Mouse (Mus musculus): Measurements from ENCODE around the gene Nrxn1. TPM values are rescaled to one million over a fixed set of nuclear protein-coding genes. Genes with fewer than 3 reads are reported as not detected.
A peak's percentile ranks its signal among the peaks of the same experiment; 100 is the strongest.

Nrxn1 gene
- total RNA-seq (2012; rRNA removed): 2.9 and 5.3 TPM in 2 replicates

GRCm38 (mm10) chr17:91093042-91093080, at the start of gene Nrxn1:
Nrxn1 (minus strand) TSS chr17:91093071.
- Histone ChIP-seq H3K4me1 (ENCODE audit: control insufficient read depth in 2 of 2, insufficient read depth in 2 of 2, low read length in 2 of 2, poor library complexity in 1 of 2) (no peaks in the 10 kb centered on the region; a peak in 1 of 4 replicates), H3K36me3 (ENCODE audit: control insufficient read depth, insufficient read depth, low read length, poor library complexity, severe bottlenecking) (no peaks in the 10 kb centered on the region), H3K4me3 (ENCODE audit: insufficient read depth in 1 of 2, low read depth in 1 of 2, low read length in 2 of 2, poor library complexity in 1 of 2, severe bottlenecking in 1 of 2) (peak within 1 kb of the TSS; percentile 61 to 64; a peak in 3 of 4 replicates), H3K9me3 (ENCODE audit: control insufficient read depth, insufficient read depth, low read depth, low read length) (no peaks in the 10 kb centered on the region), H3K9ac (ENCODE audit: insufficient read depth, low read depth, low read length, poor library complexity, severe bottlenecking) (no peak within 1 kb of the TSS), H3K27ac (ENCODE audit: insufficient read depth, low read depth, low read length, poor library complexity, severe bottlenecking) (no peak within 1 kb of the TSS)
- no peak for TF ChIP-seq MAFK (IDR thresholded peaks at IDR 0.05; ENCODE audit: insufficient read depth, low read depth, low read length)
- no peak for TF ChIP-seq HCFC1 (IDR thresholded peaks at IDR 0.05; ENCODE audit: borderline replicate concordance, insufficient read depth, low read length)
- TF ChIP-seq ZC3H11A (IDR thresholded peaks at IDR 0.05; ENCODE audit: borderline replicate concordance, low read depth, low read length): no peak
- TF ChIP-seq ZNF384 (IDR thresholded peaks at IDR 0.05; ENCODE audit: low read depth, low read length): no peak
- TF ChIP-seq CHD2 (IDR thresholded peaks at IDR 0.05; ENCODE audit: low read depth, low read length): no peak
- DNase-seq (ENCODE audit: low read depth, low spot score): no peak
- in situ Hi-C loops (cut with MboI; ENCODE audit: low sequenced_read_pairs in 2 of 2, unreplicated experiment in 2 of 2): no loop called here

DNA sequence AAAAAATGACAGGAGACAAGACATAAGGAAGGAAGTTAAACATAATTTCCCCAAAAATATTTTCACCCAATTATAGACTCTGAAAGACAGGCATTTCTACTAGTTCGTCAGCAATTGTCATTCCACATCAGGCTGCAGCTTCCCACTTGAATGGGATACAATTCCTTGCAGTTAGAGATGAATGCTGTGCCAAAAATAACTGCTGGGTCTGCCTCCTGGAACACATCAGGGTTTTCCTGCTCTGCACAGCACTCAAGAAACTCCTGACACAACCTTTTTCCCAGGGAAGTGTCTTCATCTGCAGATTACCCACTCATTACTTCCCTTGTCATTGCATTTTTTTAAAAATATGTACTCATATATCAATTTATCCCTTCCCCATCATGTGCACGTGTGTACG, 44.0 kb upstream of the Nrxn1 start:
- in situ Hi-C loops (cut with MboI; ENCODE audit: low sequenced_read_pairs in 2 of 2, unreplicated experiment in 2 of 2): no loop called here
- H3K36me3 ChIP-seq (ENCODE audit: control insufficient read depth, insufficient read depth, low read length, poor library complexity, severe bottlenecking): no peaks in the 10 kb centered on the region
- H3K4me1 ChIP-seq (ENCODE audit: control insufficient read depth in 2 of 2, insufficient read depth in 2 of 2, low read length in 2 of 2, poor library complexity in 1 of 2): no peaks in the 10 kb centered on the region
- H3K9me3 ChIP-seq (ENCODE audit: control insufficient read depth, insufficient read depth, low read depth, low read length): no peaks in the 10 kb centered on the region
- H3K9ac ChIP-seq (ENCODE audit: insufficient read depth, low read depth, low read length, poor library complexity, severe bottlenecking): no peak overlapping the region
- H3K4me3 ChIP-seq (ENCODE audit: insufficient read depth in 1 of 2, low read depth in 1 of 2, low read length in 2 of 2, poor library complexity in 1 of 2, severe bottlenecking in 1 of 2): no peak overlapping the region
- H3K27ac ChIP-seq (ENCODE audit: insufficient read depth, low read depth, low read length, poor library complexity, severe bottlenecking): no peak overlapping the region
- no peak for TF ChIP-seq CHD2 (IDR thresholded peaks at IDR 0.05; ENCODE audit: low read depth, low read length)
- no peak for TF ChIP-seq ZC3H11A (IDR thresholded peaks at IDR 0.05; ENCODE audit: borderline replicate concordance, low read depth, low read length)
- no peak for TF ChIP-seq MAFK (IDR thresholded peaks at IDR 0.05; ENCODE audit: insufficient read depth, low read depth, low read length)
- DNase-seq (ENCODE audit: low read depth, low spot score): no peak

- no peak overlapping the region for H3K9ac ChIP-seq (ENCODE audit: insufficient read depth, low read depth, low read length, poor library complexity, severe bottlenecking)
- in situ Hi-C loops (cut with MboI; ENCODE audit: low sequenced_read_pairs in 2 of 2, unreplicated experiment in 2 of 2): no loop called here
Observed at GRCm38 (mm10) chr17:91112880-91113628, 20.2 kb upstream of the Nrxn1 start.

DNA sequence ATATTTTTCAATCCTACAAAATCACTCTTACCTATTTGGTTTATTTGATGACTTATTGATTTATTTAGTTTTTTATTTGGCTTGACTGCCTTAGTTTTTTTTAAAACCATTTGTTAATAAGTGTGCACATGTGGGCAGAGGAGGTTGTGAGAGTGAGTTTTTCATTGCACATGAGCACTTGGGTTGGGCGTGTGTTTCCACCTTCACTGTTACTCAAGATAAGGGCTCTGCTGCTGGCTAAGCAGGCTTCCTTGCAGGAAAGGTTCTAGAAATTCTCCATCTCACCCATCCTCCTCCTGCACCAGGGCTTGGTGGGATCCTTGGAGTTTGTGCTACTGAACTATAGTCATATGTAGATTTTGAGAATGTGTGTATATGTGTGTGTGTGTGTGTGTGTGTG, 19.2 kb upstream of the Nrxn1 start:
- H3K27ac ChIP-seq (ENCODE audit: insufficient read depth, low read depth, low read length, poor library complexity, severe bottlenecking): no peak overlapping the region
- no peaks in the 10 kb centered on the region for H3K36me3 ChIP-seq (ENCODE audit: control insufficient read depth, insufficient read depth, low read length, poor library complexity, severe bottlenecking)
- H3K4me1 ChIP-seq (ENCODE audit: control insufficient read depth in 2 of 2, insufficient read depth in 2 of 2, low read length in 2 of 2, poor library complexity in 1 of 2): no peaks in the 10 kb centered on the region
- no peak for DNase-seq (ENCODE audit: low read depth, low spot score)
- no peaks in the 10 kb centered on the region for H3K9me3 ChIP-seq (ENCODE audit: control insufficient read depth, insufficient read depth, low read depth, low read length)
- H3K9ac ChIP-seq (ENCODE audit: insufficient read depth, low read depth, low read length, poor library complexity, severe bottlenecking): no peak overlapping the region
- in situ Hi-C loops (cut with MboI; ENCODE audit: low sequenced_read_pairs in 2 of 2, unreplicated experiment in 2 of 2): no loop called here
- no peak overlapping the region for H3K4me3 ChIP-seq (ENCODE audit: insufficient read depth in 1 of 2, low read depth in 1 of 2, low read length in 2 of 2, poor library complexity in 1 of 2, severe bottlenecking in 1 of 2)
- TF ChIP-seq MAFK (IDR thresholded peaks at IDR 0.05; ENCODE audit: insufficient read depth, low read depth, low read length) (no peak), HCFC1 (IDR thresholded peaks at IDR 0.05; ENCODE audit: borderline replicate concordance, insufficient read depth, low read length) (no peak), ZC3H11A (IDR thresholded peaks at IDR 0.05; ENCODE audit: borderline replicate concordance, low read depth, low read length) (no peak), CHD2 (IDR thresholded peaks at IDR 0.05; ENCODE audit: low read depth, low read length) (no peak), ZNF384 (IDR thresholded peaks at IDR 0.05; ENCODE audit: low read depth, low read length) (no peak)

More at GRCm38 (mm10) chr17:91112880-91113628, 20.2 kb upstream of the Nrxn1 start:
- H3K4me3 ChIP-seq (ENCODE audit: insufficient read depth in 1 of 2, low read depth in 1 of 2, low read length in 2 of 2, poor library complexity in 1 of 2, severe bottlenecking in 1 of 2): no peak overlapping the region
- no peaks in the 10 kb centered on the region for H3K9me3 ChIP-seq (ENCODE audit: control insufficient read depth, insufficient read depth, low read depth, low read length)
- no peak overlapping the region for H3K27ac ChIP-seq (ENCODE audit: insufficient read depth, low read depth, low read length, poor library complexity, severe bottlenecking)
- H3K36me3 ChIP-seq (ENCODE audit: control insufficient read depth, insufficient read depth, low read length, poor library complexity, severe bottlenecking): no peaks in the 10 kb centered on the region
- H3K4me1 ChIP-seq (ENCODE audit: control insufficient read depth in 2 of 2, insufficient read depth in 2 of 2, low read length in 2 of 2, poor library complexity in 1 of 2): no peaks in the 10 kb centered on the region
- no peak for TF ChIP-seq ZNF384 (IDR thresholded peaks at IDR 0.05; ENCODE audit: low read depth, low read length)
- no peak for TF ChIP-seq ZC3H11A (IDR thresholded peaks at IDR 0.05; ENCODE audit: borderline replicate concordance, low read depth, low read length)
- no peak for TF ChIP-seq HCFC1 (IDR thresholded peaks at IDR 0.05; ENCODE audit: borderline replicate concordance, insufficient read depth, low read length)
- TF ChIP-seq CHD2 (IDR thresholded peaks at IDR 0.05; ENCODE audit: low read depth, low read length): no peak
- TF ChIP-seq MAFK (IDR thresholded peaks at IDR 0.05; ENCODE audit: insufficient read depth, low read depth, low read length): no peak
- no peak for DNase-seq (ENCODE audit: low read depth, low spot score)

Data from ES-E14 (cell line).